Mouse (Mus musculus) olfactory bulb, adult 2 months (tissue): ENCODE results near the gene Polr2e. TPM values are rescaled to one million over a fixed set of nuclear protein-coding genes. Genes with fewer than 3 reads are reported as not detected.

Experiments
- H3K27ac ChIP-seq: fragments of 200-500 bp; 2 replicates; pipeline ENCODE4 v1.5.1; 2012; ENCODE audit warnings: low read depth, low read length; ENCODE audit not compliant: insufficient read depth
- H3K4me1 ChIP-seq: fragments of 200-500 bp; 2 replicates; pipeline ENCODE4 v1.6.1; 2012; ENCODE audit warnings: low read length; ENCODE audit not compliant: control insufficient read depth, insufficient read depth
- H3K4me3 ChIP-seq: fragments of 200-500 bp; 2 replicates; pipeline ENCODE4 v1.5.1; 2012; ENCODE audit warnings: mild to moderate bottlenecking, low read depth, low read length, moderate library complexity; ENCODE audit not compliant: insufficient read depth
- CTCF ChIP-seq: fragments of 200-500 bp; IDR thresholded peaks from 2 replicates; pipeline ENCODE4 v1.5.1; 2012; ENCODE audit warnings: low read depth, mild to moderate bottlenecking, low read length, moderate library complexity; ENCODE audit not compliant: insufficient read depth
- POLR2A ChIP-seq: fragments of 200-500 bp; IDR thresholded peaks from 2 replicates; pipeline ENCODE4 v1.6.1; 2012; ENCODE audit warnings: mild to moderate bottlenecking, low read depth, low read length, moderate library complexity; ENCODE audit not compliant: insufficient read depth
- WGBS: fragments of 180-500 bp; shearing (Covaris S2); methylation state at CpG from one replicate; pipeline ENCODE4 v1.1.7; 2018; 5-methylcytosine and 5-hydroxymethylcytosine counted together
- polyA plus RNA-seq: library from polyadenylated mRNA; stranded (reverse); fragments of >200 nt; gene quantifications from 2 replicates; pipeline ENCODE4 v1.2.4, GENCODE M21; 2012; ENCODE audit warnings: low replicate concordance; ENCODE audit not compliant: missing spikeins, insufficient read depth, insufficient read length

Polr2e gene
- polyA plus RNA-seq, 1 experiment: not detected

DNA sequence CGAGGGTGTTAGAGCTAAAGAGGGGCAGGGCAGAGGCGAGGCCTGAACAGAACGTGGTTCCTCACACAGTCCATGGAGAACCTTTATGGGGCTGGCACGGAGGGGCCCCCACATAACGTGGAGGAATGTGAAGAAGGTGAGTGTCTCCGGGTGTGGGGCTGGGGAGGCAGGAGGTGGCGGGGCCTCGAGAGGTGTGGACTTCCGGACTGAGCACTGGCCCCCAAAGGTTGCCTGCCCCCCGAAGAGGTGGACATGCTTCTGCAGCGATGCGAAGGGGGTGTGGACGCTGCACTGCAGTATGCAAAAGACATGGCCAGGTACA lies 18.3 kb downstream of the Polr2e start:
- H3K4me1 ChIP-seq: peaks cover 3% of the 10 kb centered on the region
- 89% methylated on average over 13 of the region's 13 CpGs for WGBS
- no peak for TF ChIP-seq POLR2A
- TF ChIP-seq CTCF: no peak
- no peak overlapping the region for H3K4me3 ChIP-seq
- H3K27ac ChIP-seq: no peak overlapping the region

DNA sequence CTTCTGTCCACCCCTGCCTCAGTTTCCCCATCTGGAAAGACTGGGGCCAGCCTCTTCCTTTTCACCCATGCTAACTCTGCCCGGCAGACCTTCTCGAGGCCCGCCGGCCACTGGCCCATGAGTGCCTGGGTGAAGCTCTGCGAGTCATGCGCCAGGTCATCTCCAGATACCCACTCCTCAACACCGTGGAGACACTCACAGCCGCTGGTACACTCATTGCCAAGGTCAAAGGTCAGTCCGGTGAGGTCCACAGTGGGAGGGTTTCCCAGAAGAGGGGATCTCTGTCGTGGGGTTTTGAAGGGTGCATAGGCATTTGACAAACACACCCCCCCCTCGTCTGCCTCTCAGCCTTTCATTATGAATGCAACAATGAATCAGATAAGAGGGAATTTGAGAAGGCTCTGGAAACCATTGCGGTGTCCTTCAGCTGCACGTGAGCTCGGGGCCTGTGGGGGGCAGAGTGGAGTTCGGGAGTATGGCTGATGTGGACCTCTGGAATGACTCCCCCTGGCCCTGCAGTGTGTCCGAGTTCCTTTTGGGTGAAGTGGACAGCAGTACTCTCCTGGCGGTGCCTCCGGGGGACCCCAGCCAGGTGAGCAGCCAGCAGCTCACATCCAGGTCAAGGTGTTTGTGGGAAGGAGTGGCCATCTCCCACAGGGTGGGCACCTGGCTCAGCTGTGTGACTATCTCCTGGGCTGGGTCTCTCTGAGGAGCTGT lies 18.8 kb downstream of the Polr2e start:
- WGBS: 83% methylated on average over 18 of the region's 18 CpGs
- Histone ChIP-seq H3K4me1 (peaks cover 3% of the 10 kb centered on the region), H3K4me3 (no peak overlapping the region), H3K27ac (no peak overlapping the region)
- no peak for TF ChIP-seq POLR2A
- no peak for TF ChIP-seq CTCF

DNA sequence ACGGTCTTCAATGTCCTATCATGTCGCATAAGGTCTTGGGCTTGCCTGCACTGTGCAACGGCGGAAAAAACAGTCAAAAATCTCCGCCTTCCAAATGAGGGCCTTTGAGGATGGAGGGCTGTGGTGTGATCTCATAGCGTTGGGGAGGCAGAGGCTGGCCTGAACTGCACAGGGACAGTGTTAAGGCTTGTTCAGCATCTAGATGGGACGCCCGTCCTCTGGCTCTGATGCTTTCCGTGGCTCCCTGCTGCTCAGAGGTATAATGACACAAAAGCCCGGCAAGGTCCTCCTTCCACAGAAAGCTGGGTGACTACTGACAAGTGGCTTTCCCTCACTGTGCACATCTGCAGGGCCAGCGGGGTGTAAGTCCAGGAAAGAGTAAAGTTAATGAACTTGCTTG lies 19.4 kb downstream of the Polr2e start:
- H3K4me3 ChIP-seq: no peak overlapping the region
- H3K4me1 ChIP-seq: peaks cover 3% of the 10 kb centered on the region
- TF ChIP-seq CTCF (no peak), POLR2A (no peak)
- no peak overlapping the region for H3K27ac ChIP-seq
- WGBS: 43% methylated on average over 11 of the region's 11 CpGs

DNA sequence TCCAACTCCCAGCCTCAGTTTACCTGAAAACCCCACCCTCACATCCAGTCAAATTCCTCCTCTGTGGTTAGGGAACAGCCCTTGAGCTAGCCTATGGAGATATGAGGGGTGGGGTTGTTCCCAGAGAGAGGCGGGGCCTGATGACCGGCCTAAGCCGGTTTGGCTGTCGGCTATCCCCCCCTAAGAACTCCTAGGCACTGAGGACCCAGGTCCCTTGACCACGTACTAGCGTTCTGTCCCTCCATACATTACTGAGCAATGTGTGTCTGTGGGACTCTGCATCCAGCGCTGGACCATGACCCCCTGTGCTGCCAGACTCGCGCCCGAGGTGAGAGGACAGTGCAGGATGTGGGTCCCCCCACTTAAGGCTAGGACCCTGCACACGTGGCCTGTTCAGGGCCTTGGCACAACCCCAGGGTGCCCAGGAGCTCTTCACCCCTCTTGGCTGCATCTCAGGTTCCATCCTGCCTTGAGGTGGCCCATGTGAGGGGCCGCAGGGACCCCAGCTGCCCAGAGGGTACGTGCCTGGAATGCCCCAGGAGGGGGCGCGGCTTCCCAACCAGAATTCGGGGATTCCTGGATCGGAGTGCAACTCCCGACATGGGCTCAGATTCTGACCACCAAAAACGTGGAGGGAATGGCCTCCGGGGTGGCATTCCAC lies 20.0 kb downstream of the Polr2e start:
- TF ChIP-seq POLR2A (no peak), CTCF (no peak)
- peaks cover 3% of the 10 kb centered on the region for H3K4me1 ChIP-seq
- no peak overlapping the region for H3K4me3 ChIP-seq
- H3K27ac ChIP-seq: no peak overlapping the region
- WGBS: 27% methylated on average over 20 of the region's 20 CpGs

DNA sequence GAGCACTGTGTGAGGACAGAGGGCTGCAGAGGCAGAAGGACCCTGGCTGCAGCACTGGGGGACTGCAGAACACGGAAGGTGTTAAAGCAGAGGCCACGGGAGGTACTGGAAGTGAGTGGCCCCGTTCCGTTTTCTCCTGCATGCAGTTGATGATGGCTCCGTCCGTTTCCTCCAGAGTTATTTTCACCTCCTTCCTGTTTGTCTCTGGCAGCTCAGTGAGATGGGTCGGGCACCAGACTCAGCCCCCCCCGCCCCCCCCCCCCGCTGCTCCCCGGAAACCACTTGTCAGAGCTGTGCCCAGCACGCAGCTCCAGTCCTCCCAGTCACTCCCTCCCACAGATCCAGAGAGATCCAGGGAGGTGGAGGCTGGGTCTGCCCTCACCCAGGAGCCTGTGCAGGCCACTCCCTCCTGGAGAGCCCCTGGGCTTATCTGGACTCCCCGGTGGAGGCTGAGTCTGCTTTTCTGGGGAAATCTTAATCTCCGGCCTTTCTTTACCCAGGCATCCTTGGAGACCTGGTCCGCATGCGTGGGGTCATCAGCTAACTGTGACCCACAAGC lies 20.8 kb downstream of the Polr2e start:
- H3K4me3 ChIP-seq: no peak overlapping the region
- no peak for TF ChIP-seq CTCF
- TF ChIP-seq POLR2A: no peak
- H3K4me1 ChIP-seq: peaks cover 3% of the 10 kb centered on the region
- WGBS: 16% methylated on average over 15 of the region's 15 CpGs
- no peak overlapping the region for H3K27ac ChIP-seq

DNA sequence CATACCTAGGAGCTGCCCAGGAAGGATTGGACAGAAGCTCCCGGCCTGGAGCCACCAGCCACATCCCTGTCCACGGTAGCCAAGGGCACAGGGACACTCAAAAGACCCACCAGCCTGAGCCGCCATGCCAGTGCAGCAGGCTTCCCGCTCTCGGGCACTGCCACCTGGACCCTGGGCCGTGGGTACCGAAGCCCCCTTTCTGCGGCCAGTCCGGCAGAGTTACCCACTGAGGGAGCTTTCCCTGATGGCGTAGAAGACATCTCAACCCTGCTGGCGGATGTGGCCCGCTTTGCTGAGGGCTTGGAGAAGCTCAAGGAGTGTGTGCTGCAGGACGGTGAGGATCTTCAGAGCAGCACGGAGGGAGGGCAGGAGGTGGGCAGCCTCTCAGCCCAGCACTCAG lies 21.8 kb downstream of the Polr2e start:
- TF ChIP-seq POLR2A: no peak
- no peak for TF ChIP-seq CTCF
- Histone ChIP-seq H3K4me3 (no peak overlapping the region), H3K4me1 (peaks cover 3% of the 10 kb centered on the region), H3K27ac (no peak overlapping the region)
- WGBS: 83% methylated on average over 14 of the region's 14 CpGs

DNA sequence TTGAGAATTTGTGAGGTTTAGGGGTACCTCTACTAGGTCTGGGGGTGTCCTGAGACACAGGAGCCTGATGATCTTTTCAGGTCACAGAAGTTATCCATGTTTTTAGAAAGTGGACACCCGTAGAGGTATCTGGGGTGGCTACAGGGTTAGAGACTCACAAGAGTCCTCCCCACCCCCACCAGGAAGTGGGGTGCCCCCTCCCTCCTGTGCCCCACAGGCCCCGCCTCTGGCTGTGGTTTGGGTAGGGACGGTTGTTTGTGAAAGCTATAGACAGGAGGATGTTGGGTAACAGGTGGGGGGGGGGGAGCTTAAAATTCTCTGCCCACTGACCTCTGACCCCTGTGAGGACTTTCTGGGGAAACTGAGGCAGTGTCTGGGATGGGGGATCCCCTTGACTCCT lies 22.2 kb downstream of the Polr2e start:
- H3K27ac ChIP-seq: 0 out of 2 replicates have a peak overlapping the region, but pooled peaks have one; percentile 18
- 85% methylated on average over 3 of the region's 3 CpGs for WGBS
- peaks cover 3% of the 10 kb centered on the region for H3K4me1 ChIP-seq
- no peak for TF ChIP-seq CTCF
- no peak for TF ChIP-seq POLR2A
- peak overlapping the region; percentile 0; the same call in 1 of the 2 replicates for H3K4me3 ChIP-seq

DNA sequence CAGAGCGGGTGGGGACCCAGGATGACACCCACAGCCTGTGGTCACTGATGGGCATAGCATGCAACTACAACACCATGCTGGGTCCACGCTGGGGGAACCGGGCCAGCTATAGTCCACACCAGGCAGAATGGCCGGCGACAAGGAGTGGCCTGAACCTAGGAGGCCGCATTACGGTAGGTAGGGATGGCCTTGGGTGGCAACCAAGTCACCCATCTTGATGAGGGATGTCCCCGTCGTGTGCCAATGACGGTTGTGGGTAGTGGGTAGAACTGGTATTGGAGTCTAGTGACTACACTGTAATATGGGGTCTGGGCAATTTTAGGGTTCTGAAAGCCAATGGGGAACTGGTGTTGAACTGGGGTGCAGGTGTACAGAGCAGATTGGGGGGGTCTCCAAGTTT lies 22.7 kb downstream of the Polr2e start:
- TF ChIP-seq POLR2A: no peak
- no peak for TF ChIP-seq CTCF
- Histone ChIP-seq H3K27ac (0 out of 2 replicates have a peak overlapping the region, but pooled peaks have one; percentile 18), H3K4me3 (peak overlapping the region; percentile 0)

DNA sequence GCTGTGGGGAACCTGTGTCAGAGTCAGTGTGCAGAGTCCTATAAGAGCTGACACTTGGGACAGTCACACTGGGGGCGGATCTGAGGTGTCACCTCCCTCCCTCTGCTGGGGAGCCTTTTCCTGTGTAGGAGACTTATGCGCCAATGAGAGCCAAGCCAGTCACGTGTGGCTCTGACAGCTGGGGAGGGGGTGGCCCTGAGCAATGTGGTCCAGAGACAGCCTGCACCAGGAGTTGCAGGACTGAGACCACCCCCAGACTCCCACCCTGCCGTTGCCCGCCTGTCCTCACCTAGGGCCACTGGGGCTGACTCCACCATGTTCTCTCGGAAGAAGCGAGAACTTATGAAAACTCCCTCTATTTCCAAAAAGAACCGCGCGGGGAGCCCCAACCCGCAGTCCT lies 23.1 kb downstream of the Polr2e start, which contains the start of gene Arhgap45:
Gene Arhgap45 (plus strand): TSS at position 143 of the 400 bp plus-strand sequence.
- Histone ChIP-seq H3K27ac (0 out of 2 replicates have a peak within 1 kb of the TSS, but pooled peaks have one; percentile 18), H3K4me1 (peaks cover 3% of the 10 kb centered on the region), H3K4me3 (peak within 1 kb of the TSS; percentile 0)
- TF ChIP-seq CTCF (no peak), POLR2A (no peak)
- 77% methylated on average over 11 of the region's 11 CpGs for WGBS

More for the DNA sequence above, 22.7 kb downstream of the Polr2e start:
- H3K4me1 ChIP-seq: peaks cover 3% of the 10 kb centered on the region
- WGBS: 93% methylated on average over 10 of the region's 10 CpGs
